In genomic region chr2:145952726-145953125, GRCm38 (mm10) we compare ENCODE assay signal across 26 mouse cellular contexts. TPM values are rescaled to one million over a fixed set of nuclear protein-coding genes. Genes with fewer than 3 reads are reported as not detected.
DNase-seq lines count a peak whose midpoint lies in the region; ATAC-seq and TF ChIP-seq lines count a peak whose summit lies in the region.
"Had no signal": no experiment of that assay in that cellular context is flagged by ENCODE, and none has a peak within 500 bp of the region (broad histone marks: within the 10 kb centered on the region; RNA-seq: fewer than 3 reads in every experiment).

No protein-coding gene starts in this region.

- TF ChIP-seq RAD21 in MEL (IDR thresholded peaks at IDR 0.05; ENCODE audit: low read depth, low read length): no peak

- peak; percentile 79 for ATAC-seq in granulocyte monocyte progenitor cell, adult 5-6 weeks (replicated peaks; ENCODE audit: poor library complexity, severe bottlenecking)
- ATAC-seq in megakaryocyte progenitor cell, adult 5-6 weeks (replicated peaks; ENCODE audit: poor library complexity): peak; percentile 64
- ATAC-seq in hindbrain, embryonic 16.5 days: no peak
- ATAC-seq: forebrain, embryonic 15.5 days; intestine, embryonic 15.5 days; Patski had no signal

- 0 out of 4 replicates have a peak, but pooled peaks cover 0 to 2% of the 10 kb centered on the region in 2 experiments for H3K27me3 ChIP-seq in MEL (ENCODE audit: control insufficient read depth in 1 of 2, insufficient read depth in 2 of 2, low read length in 2 of 2)
- H3K27me3 ChIP-seq in embryonic facial prominence, embryonic 10.5 days (replicated peaks; ENCODE audit: low read depth, poor library complexity, severe bottlenecking): peaks cover 19% of the 10 kb centered on the region
- H3K27me3 ChIP-seq in hindbrain, embryonic 16.5 days (replicated peaks; ENCODE audit: control insufficient read depth, insufficient read depth, low read length): no peaks in the 10 kb centered on the region
- H3K27me3 ChIP-seq: heart, embryonic 13.5 days; hindbrain, embryonic 15.5 days; intestine, embryonic 15.5 days; Patski had no signal

- TF ChIP-seq CTCF in MEL (IDR thresholded peaks at IDR 0.05 in 2 of 3, conservative IDR thresholded peaks at IDR 0.05 in 1 of 3; ENCODE audit: control insufficient read depth in 1 of 3, insufficient read depth in 1 of 3, low read depth in 2 of 3, low read length in 3 of 3, poor library complexity in 1 of 3, severe bottlenecking in 1 of 3): no peak

- TF ChIP-seq POLR2A in MEL (IDR thresholded peaks at IDR 0.05; ENCODE audit: control insufficient read depth in 1 of 2, insufficient read depth in 1 of 2, low read depth in 1 of 2, low read length in 2 of 2, poor library complexity in 1 of 2): no peak

- 90% methylated on average over 5 of the region's 5 CpGs for WGBS in embryonic facial prominence, embryonic 10.5 days
- 93% methylated on average over 5 of the region's 5 CpGs for WGBS in hindbrain, embryonic 16.5 days

- H3K4me3 ChIP-seq in MEL (ENCODE audit: control insufficient read depth in 1 of 2, insufficient read depth in 1 of 2, low read depth in 2 of 2, low read length in 2 of 2): no peak overlapping the region
- H3K4me3 ChIP-seq in embryonic facial prominence, embryonic 10.5 days: no peak overlapping the region
- H3K4me3 ChIP-seq in hindbrain, embryonic 16.5 days (ENCODE audit: low read length): no peak overlapping the region
- H3K4me3 ChIP-seq: embryonic facial prominence, embryonic 13.5 days; erythroblast, embryonic 14.5 days; forebrain, embryonic 12.5 days; forebrain, embryonic 15.5 days; heart, adult 2 months; heart, embryonic 10.5 days; heart, embryonic 13.5 days; hindbrain, embryonic 15.5 days; intestine, embryonic 15.5 days had no signal

- no peaks in the 10 kb centered on the region for H3K79me2 ChIP-seq in MEL (ENCODE audit: control insufficient read depth, insufficient read depth, low read length, poor library complexity)

- TF ChIP-seq EP300 in MEL (IDR thresholded peaks at IDR 0.05; ENCODE audit: low read depth in 1 of 2, low read length in 2 of 2): no peak; a peak in 1 of 4 replicates

- no peaks in the 10 kb centered on the region for H3K9me3 ChIP-seq in MEL (replicated peaks; ENCODE audit: insufficient read depth, low read length)
- H3K9me3 ChIP-seq in embryonic facial prominence, embryonic 10.5 days: no peaks in the 10 kb centered on the region
- no peaks in the 10 kb centered on the region for H3K9me3 ChIP-seq in hindbrain, embryonic 16.5 days (ENCODE audit: control insufficient read depth, low read length)
- H3K9me3 ChIP-seq: embryonic facial prominence, embryonic 13.5 days; forebrain, embryonic 12.5 days; forebrain, embryonic 15.5 days; heart, embryonic 10.5 days; heart, embryonic 13.5 days; hindbrain, embryonic 15.5 days; intestine, embryonic 15.5 days had no signal

- H3K9ac ChIP-seq in MEL (ENCODE audit: control insufficient read depth, low read depth, low read length, poor library complexity, severe bottlenecking): no peak overlapping the region
- no peak overlapping the region for H3K9ac ChIP-seq in hindbrain, embryonic 16.5 days (ENCODE audit: low read depth, low read length)
- H3K9ac ChIP-seq: embryonic facial prominence, embryonic 13.5 days; forebrain, embryonic 12.5 days; forebrain, embryonic 15.5 days; heart, embryonic 13.5 days; hindbrain, embryonic 15.5 days; intestine, embryonic 15.5 days had no signal

- H3K4me2 ChIP-seq in hindbrain, embryonic 16.5 days (ENCODE audit: low read length): no peak overlapping the region
- H3K4me2 ChIP-seq: embryonic facial prominence, embryonic 13.5 days; forebrain, embryonic 12.5 days; forebrain, embryonic 15.5 days; heart, embryonic 13.5 days; hindbrain, embryonic 15.5 days; intestine, embryonic 15.5 days had no signal

- H3K4me1 ChIP-seq in MEL (ENCODE audit: control insufficient read depth in 1 of 2, insufficient read depth in 2 of 2, low read length in 2 of 2): peaks cover 3 to 5% of the 10 kb centered on the region in 2 experiments; a peak in 3 of 4 replicates
- peaks cover 29% of the 10 kb centered on the region for H3K4me1 ChIP-seq in embryonic facial prominence, embryonic 10.5 days
- peaks cover 5% of the 10 kb centered on the region for H3K4me1 ChIP-seq in hindbrain, embryonic 16.5 days (ENCODE audit: control insufficient read depth, insufficient read depth, low read depth, low read length)
- H3K4me1 ChIP-seq: intestine, embryonic 15.5 days had no signal

- peak; percentile 68 for DNase-seq in 416B (ENCODE audit: low read depth)
- peak; percentile 21 for DNase-seq in MEL (ENCODE audit: low read depth, low spot score)
- DNase-seq in embryonic facial prominence, embryonic 10.5 days (ENCODE audit: low spot score): no peak
- no peak for DNase-seq in natural killer cell, adult 2 months (ENCODE audit: low spot score in 2 of 2)
- DNase-seq: adrenal gland, postnatal 10 days; adrenal gland, postnatal 36 days; cerebellum, adult 18-20 months; cerebellum, adult 9-10 months; cerebellum, postnatal 14 days; gastrocnemius, postnatal 25 days; heart, adult 2 months; heart, postnatal 14 days; heart, postnatal 4 days had no signal

- H3K36me3 ChIP-seq in MEL (ENCODE audit: control insufficient read depth in 1 of 2, insufficient read depth in 2 of 2, low read length in 2 of 2): peaks cover 0 to 4% of the 10 kb centered on the region in 2 experiments; a peak in 1 of 4 replicates
- no peaks in the 10 kb centered on the region for H3K36me3 ChIP-seq in embryonic facial prominence, embryonic 10.5 days (replicated peaks)
- H3K36me3 ChIP-seq in hindbrain, embryonic 16.5 days (ENCODE audit: control insufficient read depth, insufficient read depth, low read length): no peaks in the 10 kb centered on the region
- H3K36me3 ChIP-seq: embryonic facial prominence, embryonic 13.5 days; forebrain, embryonic 12.5 days; forebrain, embryonic 15.5 days; heart, embryonic 10.5 days; heart, embryonic 13.5 days; hindbrain, embryonic 15.5 days; intestine, embryonic 15.5 days had no signal

- H3K27ac ChIP-seq in MEL (ENCODE audit: control insufficient read depth, low read depth, low read length): no peak overlapping the region
- H3K27ac ChIP-seq in embryonic facial prominence, embryonic 10.5 days (replicated peaks): no peak overlapping the region
- no peak overlapping the region for H3K27ac ChIP-seq in hindbrain, embryonic 16.5 days (ENCODE audit: low read depth, low read length)
- H3K27ac ChIP-seq: embryonic facial prominence, embryonic 13.5 days; forebrain, embryonic 12.5 days; forebrain, embryonic 15.5 days; heart, adult 2 months; heart, embryonic 10.5 days; heart, embryonic 13.5 days; hindbrain, embryonic 15.5 days; intestine, embryonic 15.5 days had no signal

TF ChIP-seq in MEL, 35 proteins besides CTCF, POLR2A, EP300 and RAD21 (continues in another document):
- no peak for TF ChIP-seq CHD1 (IDR thresholded peaks at IDR 0.05; ENCODE audit: low read depth, low read length)
- TF ChIP-seq GABPA (IDR thresholded peaks at IDR 0.05; ENCODE audit: low read depth, low read length): no peak
- 0 out of 2 replicates have a peak, but pooled peaks have one; percentile 7 for TF ChIP-seq BHLHE40 (IDR thresholded peaks at IDR 0.05; ENCODE audit: borderline replicate concordance, low read depth, low read length)
- TF ChIP-seq TAL1 (IDR thresholded peaks at IDR 0.05; ENCODE audit: low read length): no peak
- no peak for TF ChIP-seq E2F4 (IDR thresholded peaks at IDR 0.05; ENCODE audit: borderline replicate concordance, low read depth, low read length)
- no peak for TF ChIP-seq MEF2A (IDR thresholded peaks at IDR 0.05; ENCODE audit: extremely low read depth, insufficient replicate concordance, low read depth, low read length, poor library complexity, severe bottlenecking)
- no peak for TF ChIP-seq UBTF (IDR thresholded peaks at IDR 0.05; ENCODE audit: borderline replicate concordance, insufficient read depth, low read depth, low read length)
- no peak for TF ChIP-seq POLR2AphosphoS2 (IDR thresholded peaks at IDR 0.05; ENCODE audit: low read length)

RNA-seq across cellular contexts. Expression of gene Crnkl1, which starts 17.9 kb away (rescaled TPM):
- 26.9 and 30.3 TPM in 2 replicates for total RNA-seq in MEL (2012; rRNA removed)
- 100 to 1,000 TPM in 1 of 2 experiments, 10 to 100 TPM in 1; 23.8 to 297 TPM for polyA plus RNA-seq in MEL (2012; ENCODE audit: insufficient read depth in 1 of 2, insufficient read length in 2 of 2, low read depth in 1 of 2, low replicate concordance in 2 of 2, missing spikeins in 1 of 2)
- 24.8 and 27.2 TPM in 2 replicates for total RNA-seq in granulocyte monocyte progenitor cell, adult 5-6 weeks (2014; fragmentation: Nextera tagmentation)
- 62.3 and 69.9 TPM in 2 replicates for total RNA-seq in granulocyte monocyte progenitor cell, adult 5-6 weeks (2017)
- total RNA-seq in megakaryocyte progenitor cell, adult 5-6 weeks (2015): 29.3 and 31.5 TPM in 2 replicates
- total RNA-seq in megakaryocyte progenitor cell, adult 5-6 weeks (2017): 60.6 and 67.4 TPM in 2 replicates
- polyA plus RNA-seq in embryonic facial prominence, embryonic 10.5 days (2016; fragmentation: Nextera tagmentation; extraction: Ambion mirVana): 37.7 and 38.9 TPM in 2 replicates
- 18.3 and 19.1 TPM in 2 replicates for polyA plus RNA-seq in hindbrain, embryonic 16.5 days (2015; fragmentation: Nextera tagmentation; extraction: Ambion mirVana)

RNA-seq across cellular contexts. Expression of gene Cfap61, which starts 18.1 kb away (rescaled TPM):
- not detected in 2 replicates for total RNA-seq in MEL (2012; rRNA removed)
- under 1 TPM in 1 of 2 experiments, not detected in 1; 0.13 TPM for polyA plus RNA-seq in MEL (2012; ENCODE audit: insufficient read depth in 1 of 2, insufficient read length in 2 of 2, low read depth in 1 of 2, low replicate concordance in 2 of 2, missing spikeins in 1 of 2)
- total RNA-seq in granulocyte monocyte progenitor cell, adult 5-6 weeks (2014; fragmentation: Nextera tagmentation): not detected in 2 replicates
- total RNA-seq in granulocyte monocyte progenitor cell, adult 5-6 weeks (2017): not detected in 2 replicates
- 0.10 TPM in 1 of 2 replicates, not detected in the other for total RNA-seq in megakaryocyte progenitor cell, adult 5-6 weeks (2015)
- total RNA-seq in megakaryocyte progenitor cell, adult 5-6 weeks (2017): 0.04 TPM in 1 of 2 replicates, not detected in the other
- 0.93 and 0.98 TPM in 2 replicates for polyA plus RNA-seq in embryonic facial prominence, embryonic 10.5 days (2016; fragmentation: Nextera tagmentation; extraction: Ambion mirVana)
- 4.8 and 5.1 TPM in 2 replicates for polyA plus RNA-seq in hindbrain, embryonic 16.5 days (2015; fragmentation: Nextera tagmentation; extraction: Ambion mirVana)
- total RNA-seq: gastrocnemius, adult 8-10 months; gastrocnemius, postnatal 25 days had no signal
- polyA plus RNA-seq: erythroblast, embryonic 14.5 days had no signal

RNA-seq across cellular contexts. Expression of gene Naa20, which starts 50.8 kb away (rescaled TPM):
- total RNA-seq in MEL (2012; rRNA removed): 84.1 and 88.1 TPM in 2 replicates
- 10 to 100 TPM in 1 of 2 experiments, not detected in 1; 86.3 TPM for polyA plus RNA-seq in MEL (2012; ENCODE audit: insufficient read depth in 1 of 2, insufficient read length in 2 of 2, low read depth in 1 of 2, low replicate concordance in 2 of 2, missing spikeins in 1 of 2)
- total RNA-seq in granulocyte monocyte progenitor cell, adult 5-6 weeks (2014; fragmentation: Nextera tagmentation): 79.6 and 85.0 TPM in 2 replicates
- total RNA-seq in granulocyte monocyte progenitor cell, adult 5-6 weeks (2017): 82.3 and 102 TPM in 2 replicates
- total RNA-seq in megakaryocyte progenitor cell, adult 5-6 weeks (2015): 88.0 and 96.1 TPM in 2 replicates
- total RNA-seq in megakaryocyte progenitor cell, adult 5-6 weeks (2017): 65.8 and 67.3 TPM in 2 replicates
- 160 and 162 TPM in 2 replicates for polyA plus RNA-seq in embryonic facial prominence, embryonic 10.5 days (2016; fragmentation: Nextera tagmentation; extraction: Ambion mirVana)
- polyA plus RNA-seq in hindbrain, embryonic 16.5 days (2015; fragmentation: Nextera tagmentation; extraction: Ambion mirVana): 126 and 139 TPM in 2 replicates

Comparison
In these comparisons a context has a peak if more than half of its experiments do, and no peak if none do; other contexts are left out.
1. DNase-seq: peak in 416B (single experiment) and MEL (single experiment); none in embryonic facial prominence, embryonic 10.5 days (single experiment) and natural killer cell, adult 2 months (0 of 2).